Mouse (Mus musculus) adrenal gland, postnatal 10 days (tissue): ENCODE measurements at regions not wholly inside any gene's neighbourhood (a gene's known extent, or its start where the extent isn't known, plus 50 kb on each side); places are given as distances from the start of the nearest gene placed in this dataset.
"Not testable (repeated sequence)": the region's sequence is repeated elsewhere in the genome, so short reads cannot be mapped to it uniquely, and the experiment has no call there.

ENCODE experiments used
- DNase-seq: peaks from one replicate; pipeline ENCODE4 v3.0.0; 2021; ENCODE audit warnings: mixed read lengths

- DNase-seq = no peak
Observed at GRCm38 (mm10) chr10:57040201-57040600, 446.0 kb upstream of the Hsf2 start.

- DNase-seq = peak; percentile 47
Observed at GRCm38 (mm10) chr10:57046021-57046420, 440.2 kb upstream of the Hsf2 start.

GRCm38 (mm10) chr10:57046891-57047290 lies 439.3 kb upstream of the Hsf2 start:
- peak; percentile 61 for DNase-seq

GRCm38 (mm10) chr10:57047719-57048118 lies 438.5 kb upstream of the Hsf2 start:
- peak; percentile 21 for DNase-seq

- DNase-seq = not testable (repeated sequence)
Observed at GRCm38 (mm10) chr10:57053375-57053774, 432.8 kb upstream of the Hsf2 start.

GRCm38 (mm10) chr10:57090131-57090530 lies 396.1 kb upstream of the Hsf2 start:
- peak; percentile 3 for DNase-seq

GRCm38 (mm10) chr10:57095920-57096319 lies 390.3 kb upstream of the Hsf2 start:
- DNase-seq = no peak

- DNase-seq = no peak
Observed at GRCm38 (mm10) chr10:57113359-57113758, 372.8 kb upstream of the Hsf2 start.

GRCm38 (mm10) chr10:57114696-57115271 lies 371.4 kb upstream of the Hsf2 start:
- no peak for DNase-seq

- no peak for DNase-seq
Observed at GRCm38 (mm10) chr10:57121514-57121913, 364.7 kb upstream of the Hsf2 start.

GRCm38 (mm10) chr10:57127185-57127584 lies 359.0 kb upstream of the Hsf2 start:
- DNase-seq = no peak

- no peak for DNase-seq
Observed at GRCm38 (mm10) chr10:57156426-57156825, 329.8 kb upstream of the Hsf2 start.

GRCm38 (mm10) chr10:57156912-57157311 lies 329.3 kb upstream of the Hsf2 start:
- no peak for DNase-seq

GRCm38 (mm10) chr10:57160546-57160945 lies 325.6 kb upstream of the Hsf2 start:
- DNase-seq = no peak

- no peak for DNase-seq
Observed at GRCm38 (mm10) chr10:57163359-57163758, 322.8 kb upstream of the Hsf2 start.

- peak; percentile 75 for DNase-seq
Observed at GRCm38 (mm10) chr10:57183560-57183959, 302.6 kb upstream of the Hsf2 start.

- no peak for DNase-seq
Observed at GRCm38 (mm10) chr10:57210701-57211100, 275.5 kb upstream of the Hsf2 start.

GRCm38 (mm10) chr10:57231117-57231516 lies 255.1 kb upstream of the Hsf2 start:
- DNase-seq = no peak

- no peak for DNase-seq
Observed at GRCm38 (mm10) chr10:57281220-57281619, 205.0 kb upstream of the Hsf2 start.

GRCm38 (mm10) chr10:57282896-57283295 lies 203.3 kb upstream of the Hsf2 start:
- no peak for DNase-seq

GRCm38 (mm10) chr10:57291596-57291995 lies 194.6 kb upstream of the Hsf2 start:
- DNase-seq = no peak

GRCm38 (mm10) chr10:57313799-57314198 lies 172.4 kb upstream of the Hsf2 start:
- DNase-seq = no peak

GRCm38 (mm10) chr10:57317067-57317466 lies 169.1 kb upstream of the Hsf2 start:
- DNase-seq = peak; percentile 6

- DNase-seq = no peak
Observed at GRCm38 (mm10) chr10:57319171-57319570, 167.0 kb upstream of the Hsf2 start.
